Mouse (Mus musculus) forebrain, embryonic 11.5 days (tissue): ENCODE measurements around the gene Rock2. TPM values are rescaled to one million over a fixed set of nuclear protein-coding genes. Genes with fewer than 3 reads are reported as not detected.

Source experiments
- polyA plus RNA-seq: library from polyadenylated mRNA; unstranded; fragments of >200 nt; fragmentation: Nextera tagmentation; extraction: Ambion mirVana; gene quantifications from 2 replicates; pipeline ENCODE4 v1.2.1, GENCODE M21; 2014

The Rock2 gene
- polyA plus RNA-seq, 1 experiment from 2014 or later, result 17.9 TPM

Other genes starting within 250 kb of the Rock2 start
- not detected in 2 replicates for gene Ntsr2, start 241.5 kb upstream of the Rock2 start, polyA plus RNA-seq
- 7.1 and 7.7 TPM in 2 replicates for gene Greb1, start 94.0 kb upstream of the Rock2 start, polyA plus RNA-seq
- 77.4 and 89.1 TPM in 2 replicates for gene E2f6, start 83.9 kb upstream of the Rock2 start, polyA plus RNA-seq
- gene Pqlc3, start 105.5 kb downstream of the Rock2 start, polyA plus RNA-seq, result 3.5 and 4.8 TPM in 2 replicates
- 0.32 and 0.47 TPM in 2 replicates for gene 2410004P03Rik, start 116.8 kb downstream of the Rock2 start, polyA plus RNA-seq